12 mouse cellular contexts compared by ENCODE assay signal in genomic region chr13:54591776-54592356, GRCm38 (mm10). TPM values are rescaled to one million over a fixed set of nuclear protein-coding genes. Genes with fewer than 3 reads are reported as not detected.
DNase-seq lines count a peak whose midpoint lies in the region; ATAC-seq and TF ChIP-seq lines count a peak whose summit lies in the region.
"Had no signal": no experiment of that assay in that cellular context is flagged by ENCODE, and none has a peak within 500 bp of the region (broad histone marks: within the 10 kb centered on the region; RNA-seq: fewer than 3 reads in every experiment).

No protein-coding gene starts in this region.

- H3K4me1 ChIP-seq in erythroblast, embryonic 14.5 days (ENCODE audit: control insufficient read depth): peaks cover 44% of the 10 kb centered on the region
- H3K4me1 ChIP-seq in kidney, embryonic 15.5 days: peaks cover 29% of the 10 kb centered on the region
- H3K4me1 ChIP-seq in kidney, adult 2 months (ENCODE audit: control insufficient read depth, insufficient read depth, low read length): peaks cover 8% of the 10 kb centered on the region; the same call in 1 of the 2 replicates
- peaks cover 9% of the 10 kb centered on the region for H3K4me1 ChIP-seq in hindbrain, postnatal 0 days (ENCODE audit: insufficient read depth, low read length)
- H3K4me1 ChIP-seq in midbrain, embryonic 16.5 days (ENCODE audit: control insufficient read depth, insufficient read depth, low read length): peaks cover 22% of the 10 kb centered on the region

- peak overlapping the region; percentile 84 for H3K4me2 ChIP-seq in kidney, embryonic 15.5 days
- H3K4me2 ChIP-seq in hindbrain, postnatal 0 days (ENCODE audit: low read depth, low read length): peak overlapping the region; percentile 64
- H3K4me2 ChIP-seq in midbrain, embryonic 16.5 days (ENCODE audit: low read length): 0 out of 2 replicates have a peak overlapping the region, but pooled peaks have one; percentile 4

- DNase-seq in kidney, adult 2 months: no peak
- no peak for DNase-seq in hindbrain, postnatal 0 days (ENCODE audit: low spot score)
- DNase-seq in embryo, embryonic 10.5 days (ENCODE audit: low spot score): no peak
- DNase-seq in adrenal gland, adult 18-20 months (ENCODE audit: low spot score in 2 of 2): no peak
- DNase-seq: kidney, adult 11 months; retina, postnatal 1 day had no signal

- no peak overlapping the region for H3K27ac ChIP-seq in kidney, embryonic 15.5 days
- no peak overlapping the region for H3K27ac ChIP-seq in kidney, adult 2 months (ENCODE audit: insufficient read depth, low read depth, low read length)
- H3K27ac ChIP-seq in hindbrain, postnatal 0 days: no peak overlapping the region
- no peak overlapping the region for H3K27ac ChIP-seq in midbrain, embryonic 16.5 days (ENCODE audit: low read length)

- peak overlapping the region; percentile 83 for H3K4me3 ChIP-seq in erythroblast, embryonic 14.5 days (replicated peaks)
- H3K4me3 ChIP-seq in kidney, embryonic 15.5 days (replicated peaks): peak overlapping the region; percentile 83
- H3K4me3 ChIP-seq in kidney, adult 2 months (ENCODE audit: insufficient read depth, low read depth, low read length): no peak overlapping the region
- H3K4me3 ChIP-seq in hindbrain, postnatal 0 days (ENCODE audit: low read length): peak overlapping the region; percentile 82; the same call in 1 of the 2 replicates
- H3K4me3 ChIP-seq in midbrain, embryonic 16.5 days (ENCODE audit: low read depth, low read length): no peak overlapping the region

- no peak overlapping the region for H3K9ac ChIP-seq in kidney, embryonic 15.5 days
- no peak overlapping the region for H3K9ac ChIP-seq in hindbrain, postnatal 0 days (replicated peaks; ENCODE audit: low read length)
- no peak overlapping the region for H3K9ac ChIP-seq in midbrain, embryonic 16.5 days (ENCODE audit: low read depth, low read length)

- WGBS in kidney, embryonic 15.5 days: 91% methylated on average over 8 of the region's 8 CpGs
- 81% methylated on average over 8 of the region's 8 CpGs for WGBS in kidney, adult 2 months
- 87% methylated on average over 8 of the region's 8 CpGs for WGBS in hindbrain, postnatal 0 days
- WGBS in midbrain, embryonic 16.5 days: 90% methylated on average over 8 of the region's 8 CpGs

- TF ChIP-seq CTCF in kidney, adult 2 months (conservative IDR thresholded peaks at IDR 0.05; ENCODE audit: insufficient read depth, insufficient read length, low read depth, low read length): no peak
- TF ChIP-seq CTCF in hindbrain, postnatal 0 days (IDR thresholded peaks at IDR 0.05; ENCODE audit: low read depth): no peak

- ATAC-seq in erythroblast, adult 5-6 weeks (replicated peaks; ENCODE audit: low FRiP score, poor library complexity, severe bottlenecking): no peak
- ATAC-seq in kidney, embryonic 15.5 days (replicated peaks; ENCODE audit: low FRiP score): no peak
- no peak for ATAC-seq in hindbrain, postnatal 0 days
- no peak for ATAC-seq in midbrain, embryonic 16.5 days
- ATAC-seq: forebrain, embryonic 16.5 days had no signal

- H3K27me3 ChIP-seq in erythroblast, embryonic 14.5 days (ENCODE audit: control insufficient read depth): no peaks in the 10 kb centered on the region
- no peaks in the 10 kb centered on the region for H3K27me3 ChIP-seq in kidney, embryonic 15.5 days
- H3K27me3 ChIP-seq in kidney, adult 2 months (replicated peaks; ENCODE audit: control insufficient read depth, insufficient read depth, low read length): no peaks in the 10 kb centered on the region
- H3K27me3 ChIP-seq in hindbrain, postnatal 0 days (ENCODE audit: insufficient read depth, low read length): no peaks in the 10 kb centered on the region
- no peaks in the 10 kb centered on the region for H3K27me3 ChIP-seq in midbrain, embryonic 16.5 days (ENCODE audit: control insufficient read depth, insufficient read depth, low read depth, low read length)
- H3K27me3 ChIP-seq: megakaryocyte, embryonic 14.5 days had no signal

- H3K36me3 ChIP-seq in erythroblast, embryonic 14.5 days (ENCODE audit: control insufficient read depth): peaks cover 64% of the 10 kb centered on the region
- peaks cover 46% of the 10 kb centered on the region for H3K36me3 ChIP-seq in kidney, embryonic 15.5 days
- H3K36me3 ChIP-seq in kidney, adult 2 months (ENCODE audit: control insufficient read depth, insufficient read depth, low read length): no peaks in the 10 kb centered on the region
- H3K36me3 ChIP-seq in hindbrain, postnatal 0 days (ENCODE audit: insufficient read depth, low read length): 0 out of 2 replicates have a peak, but pooled peaks cover 4% of the 10 kb centered on the region
- peaks cover 8% of the 10 kb centered on the region for H3K36me3 ChIP-seq in midbrain, embryonic 16.5 days (ENCODE audit: control insufficient read depth, insufficient read depth, low read length)

- TF ChIP-seq POLR2A in kidney, adult 2 months (IDR thresholded peaks at IDR 0.05; ENCODE audit: low read depth, low read length): no peak

- H3K9me3 ChIP-seq in erythroblast, embryonic 14.5 days (ENCODE audit: control insufficient read depth, low read length): no peaks in the 10 kb centered on the region
- H3K9me3 ChIP-seq in kidney, embryonic 15.5 days (replicated peaks): no peaks in the 10 kb centered on the region
- no peaks in the 10 kb centered on the region for H3K9me3 ChIP-seq in hindbrain, postnatal 0 days (ENCODE audit: low read length)
- H3K9me3 ChIP-seq in midbrain, embryonic 16.5 days (replicated peaks; ENCODE audit: control insufficient read depth, low read length, poor library complexity, severe bottlenecking): no peaks in the 10 kb centered on the region
- H3K9me3 ChIP-seq: megakaryocyte, embryonic 14.5 days had no signal

RNA-seq across cellular contexts. Expression of gene Higd2a, which starts 1.9 kb away (rescaled TPM):
- polyA plus RNA-seq in erythroblast, embryonic 14.5 days (2012): 3.8 and 14.7 TPM in 2 replicates
- total RNA-seq in erythroblast, adult 5-6 weeks (2015; ENCODE audit: low replicate concordance): 32.1 and 54.3 TPM in 2 replicates
- total RNA-seq in erythroblast, adult 5-6 weeks (2017; ENCODE audit: low replicate concordance): 8.4 and 17.1 TPM in 2 replicates
- polyA plus RNA-seq in kidney, embryonic 15.5 days (2015; fragmentation: Nextera tagmentation; extraction: Ambion mirVana): 205 and 219 TPM in 2 replicates
- polyA plus RNA-seq in kidney, adult 2 months (2012; rRNA removed): 365 and 419 TPM in 2 replicates
- total RNA-seq in hindbrain, postnatal 0 days (2014; rRNA removed): 177 and 187 TPM in 2 replicates
- 355 and 362 TPM in 2 replicates for polyA plus RNA-seq in hindbrain, postnatal 0 days (2015; fragmentation: Nextera tagmentation; extraction: Ambion mirVana)
- polyA plus RNA-seq in midbrain, embryonic 16.5 days (2015; fragmentation: Nextera tagmentation; extraction: Ambion mirVana): 225 and 240 TPM in 2 replicates
- total RNA-seq in adrenal gland, adult 18-20 months (2021): 100 to 1,000 TPM; 222 to 239 TPM

RNA-seq across cellular contexts. Expression of gene Nop16, which starts 2.0 kb away (rescaled TPM):
- 0.77 and 1.7 TPM in 2 replicates for polyA plus RNA-seq in erythroblast, embryonic 14.5 days (2012)
- total RNA-seq in erythroblast, adult 5-6 weeks (2015; ENCODE audit: low replicate concordance): 13.6 and 13.8 TPM in 2 replicates
- total RNA-seq in erythroblast, adult 5-6 weeks (2017; ENCODE audit: low replicate concordance): 6.3 and 12.1 TPM in 2 replicates
- polyA plus RNA-seq in kidney, embryonic 15.5 days (2015; fragmentation: Nextera tagmentation; extraction: Ambion mirVana): 90.2 and 95.5 TPM in 2 replicates
- polyA plus RNA-seq in kidney, adult 2 months (2012; rRNA removed): 13.7 and 19.0 TPM in 2 replicates
- 19.7 and 24.5 TPM in 2 replicates for total RNA-seq in hindbrain, postnatal 0 days (2014; rRNA removed)
- polyA plus RNA-seq in hindbrain, postnatal 0 days (2015; fragmentation: Nextera tagmentation; extraction: Ambion mirVana): 49.9 and 53.0 TPM in 2 replicates
- 61.7 and 68.0 TPM in 2 replicates for polyA plus RNA-seq in midbrain, embryonic 16.5 days (2015; fragmentation: Nextera tagmentation; extraction: Ambion mirVana)
- total RNA-seq in adrenal gland, adult 18-20 months (2021): 10 to 100 TPM; 59.7 to 69.7 TPM

RNA-seq across cellular contexts. Expression of gene Arl10, which starts 17.1 kb away (rescaled TPM):
- polyA plus RNA-seq in erythroblast, embryonic 14.5 days (2012): 0.08 TPM in 1 of 2 replicates, not detected in the other
- 1.3 and 2.9 TPM in 2 replicates for total RNA-seq in erythroblast, adult 5-6 weeks (2015; ENCODE audit: low replicate concordance)
- total RNA-seq in erythroblast, adult 5-6 weeks (2017; ENCODE audit: low replicate concordance): 0.51 TPM in 1 of 2 replicates, not detected in the other
- polyA plus RNA-seq in kidney, embryonic 15.5 days (2015; fragmentation: Nextera tagmentation; extraction: Ambion mirVana): 34.0 and 36.1 TPM in 2 replicates
- 20.1 and 23.3 TPM in 2 replicates for polyA plus RNA-seq in kidney, adult 2 months (2012; rRNA removed)
- 159 and 240 TPM in 2 replicates for total RNA-seq in hindbrain, postnatal 0 days (2014; rRNA removed)
- 66.3 and 69.7 TPM in 2 replicates for polyA plus RNA-seq in hindbrain, postnatal 0 days (2015; fragmentation: Nextera tagmentation; extraction: Ambion mirVana)
- polyA plus RNA-seq in midbrain, embryonic 16.5 days (2015; fragmentation: Nextera tagmentation; extraction: Ambion mirVana): 114 TPM in 2 replicates
- 10 to 100 TPM; 40.6 to 45.2 TPM for total RNA-seq in adrenal gland, adult 18-20 months (2021)

RNA-seq across cellular contexts. Expression of gene Cltb, which starts 19.3 kb away (rescaled TPM):
- 46.7 and 79.0 TPM in 2 replicates for polyA plus RNA-seq in erythroblast, embryonic 14.5 days (2012)
- total RNA-seq in erythroblast, adult 5-6 weeks (2015; ENCODE audit: low replicate concordance): 0.96 TPM in 1 of 2 replicates, not detected in the other
- total RNA-seq in erythroblast, adult 5-6 weeks (2017; ENCODE audit: low replicate concordance): 3.7 and 10.0 TPM in 2 replicates
- polyA plus RNA-seq in kidney, embryonic 15.5 days (2015; fragmentation: Nextera tagmentation; extraction: Ambion mirVana): 44.8 and 45.6 TPM in 2 replicates
- 102 and 119 TPM in 2 replicates for polyA plus RNA-seq in kidney, adult 2 months (2012; rRNA removed)
- 184 and 189 TPM in 2 replicates for total RNA-seq in hindbrain, postnatal 0 days (2014; rRNA removed)
- polyA plus RNA-seq in hindbrain, postnatal 0 days (2015; fragmentation: Nextera tagmentation; extraction: Ambion mirVana): 312 and 318 TPM in 2 replicates
- 220 and 232 TPM in 2 replicates for polyA plus RNA-seq in midbrain, embryonic 16.5 days (2015; fragmentation: Nextera tagmentation; extraction: Ambion mirVana)
- 100 to 1,000 TPM in 1 of 2 experiments, 10 to 100 TPM in 1; 78.8 to 149 TPM for total RNA-seq in adrenal gland, adult 18-20 months (2021)

RNA-seq across cellular contexts. Expression of gene 4833439L19Rik, which starts 26.6 kb away (rescaled TPM):
- polyA plus RNA-seq in erythroblast, embryonic 14.5 days (2012): 2.7 and 3.4 TPM in 2 replicates
- total RNA-seq in erythroblast, adult 5-6 weeks (2015; ENCODE audit: low replicate concordance): 27.0 and 28.1 TPM in 2 replicates
- 24.6 and 37.1 TPM in 2 replicates for total RNA-seq in erythroblast, adult 5-6 weeks (2017; ENCODE audit: low replicate concordance)
- polyA plus RNA-seq in kidney, embryonic 15.5 days (2015; fragmentation: Nextera tagmentation; extraction: Ambion mirVana): 151 and 162 TPM in 2 replicates
- 701 and 716 TPM in 2 replicates for polyA plus RNA-seq in kidney, adult 2 months (2012; rRNA removed)
- 248 and 278 TPM in 2 replicates for total RNA-seq in hindbrain, postnatal 0 days (2014; rRNA removed)
- polyA plus RNA-seq in hindbrain, postnatal 0 days (2015; fragmentation: Nextera tagmentation; extraction: Ambion mirVana): 221 and 231 TPM in 2 replicates
- polyA plus RNA-seq in midbrain, embryonic 16.5 days (2015; fragmentation: Nextera tagmentation; extraction: Ambion mirVana): 271 and 272 TPM in 2 replicates
- 100 to 1,000 TPM; 177 to 178 TPM for total RNA-seq in adrenal gland, adult 18-20 months (2021)

Comparison
In these comparisons a context has a peak if more than half of its experiments do, and no peak if none do; other contexts are left out.
1. H3K4me3 ChIP-seq: peak in erythroblast, embryonic 14.5 days (single experiment), kidney, embryonic 15.5 days (single experiment) and hindbrain, postnatal 0 days (single experiment); none in kidney, adult 2 months (single experiment) and midbrain, embryonic 16.5 days (single experiment).
2. H3K4me2 ChIP-seq: peak in every context shown above with its lines; median percentile 84 in kidney, embryonic 15.5 days; 64 in hindbrain, postnatal 0 days; 4 in midbrain, embryonic 16.5 days.
3. RNA of gene Higd2a, which starts 1.9 kb away (polyA plus RNA-seq): 365 to 419 TPM in kidney, adult 2 months, 355 to 362 TPM in hindbrain, postnatal 0 days, 225 to 240 TPM in midbrain, embryonic 16.5 days and 205 to 219 TPM in kidney, embryonic 15.5 days; 3.8 to 14.7 TPM in erythroblast, embryonic 14.5 days; every median in the first group is over 10 times any median in the second.
4. RNA of gene Arl10, which starts 17.1 kb away (polyA plus RNA-seq): 114 TPM in midbrain, embryonic 16.5 days, 66.3 to 69.7 TPM in hindbrain, postnatal 0 days, 34.0 to 36.1 TPM in kidney, embryonic 15.5 days and 20.1 to 23.3 TPM in kidney, adult 2 months; 0.08 TPM in erythroblast, embryonic 14.5 days; every median in the first group is over 10 times any median in the second.